Mouse (Mus musculus) layer of hippocampus, adult 2 months (tissue): ENCODE measurements at regions not wholly inside any gene's neighbourhood (a gene's known extent, or its start where the extent isn't known, plus 50 kb on each side); places are given as distances from the start of the nearest gene placed in this dataset.
A peak's percentile ranks its signal among the peaks of the same experiment; 100 is the strongest.

Source experiments
- DNase-seq, 2 experiments: peaks; one replicate each; pipeline ENCODE4 v3.0.0; 2022; ENCODE audit warnings: low spot score in 2 of 2
- H3K27ac ChIP-seq: fragments of 200-600 bp; 2 replicates; pipeline ENCODE4 v1.8.1; 2022
- H3K4me3 ChIP-seq: fragments of 200-600 bp; 2 replicates; pipeline ENCODE4 v1.8.1; 2022; ENCODE audit warnings: mild to moderate bottlenecking
- CTCF ChIP-seq: fragments of 200-600 bp; conservative IDR thresholded peaks from 2 replicates; pipeline ENCODE4 v1.8.1; 2022; ENCODE audit warnings: antibody characterized with exemption, mild to moderate bottlenecking, moderate library complexity

GRCm38 (mm10) chr2:137854494-137854893, 401.9 kb upstream of the Btbd3 start:
- Histone ChIP-seq H3K27ac (no peak overlapping the region), H3K4me3 (no peak overlapping the region)
- no peak for TF ChIP-seq CTCF
- no peak for DNase-seq

DNA sequence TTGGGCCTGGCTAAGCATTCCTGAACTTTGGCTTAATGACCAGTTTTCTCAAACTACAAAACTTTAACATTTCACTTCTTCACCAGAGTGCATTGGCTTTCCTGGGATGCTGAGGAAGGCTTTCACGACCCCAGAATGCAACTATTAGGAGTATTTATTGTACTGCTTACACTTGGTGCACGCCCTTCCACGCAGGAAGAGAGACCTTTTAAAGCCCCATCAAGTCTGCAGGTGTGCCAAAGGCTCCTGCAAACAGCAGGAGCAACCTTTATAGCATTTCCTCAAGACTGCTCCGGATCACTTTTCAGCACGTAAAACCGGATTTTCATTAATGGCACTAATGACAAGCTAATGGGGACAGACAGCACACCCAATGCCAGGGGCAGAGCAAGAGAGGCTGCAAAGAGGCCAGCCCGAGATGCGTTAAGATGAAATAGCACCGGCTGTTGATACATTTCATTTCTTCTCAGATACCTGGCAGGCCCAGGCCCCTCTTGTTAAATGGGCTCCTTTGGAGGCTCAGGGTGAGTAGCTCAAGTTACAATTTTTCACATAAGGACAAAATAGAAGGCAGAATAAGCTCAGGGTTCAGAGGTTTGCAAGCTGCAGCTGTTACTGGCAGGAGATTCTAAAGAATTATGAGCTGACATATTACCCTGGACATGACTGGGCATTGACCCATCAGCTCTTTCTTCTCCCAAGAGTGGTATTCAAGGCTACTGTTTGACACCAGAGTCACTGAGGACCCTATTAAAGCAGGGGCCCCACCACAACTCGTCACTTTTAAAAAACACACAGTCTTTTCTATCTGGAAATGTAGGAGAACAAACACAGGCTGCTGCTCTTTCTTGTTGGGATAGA, 402.7 kb upstream of the Btbd3 start:
- no peak overlapping the region for H3K4me3 ChIP-seq
- no peak for DNase-seq
- no peak for TF ChIP-seq CTCF
- no peak overlapping the region for H3K27ac ChIP-seq

- no peak overlapping the region for H3K27ac ChIP-seq
- TF ChIP-seq CTCF, result no peak
These were observed 408.5 kb upstream of the Btbd3 start for GRCm38 (mm10) chr2:137847901-137848300.

GRCm38 (mm10) chr2:137827814-137828374, 428.5 kb upstream of the Btbd3 start:
- DNase-seq, result no peak
- no peak overlapping the region for H3K4me3 ChIP-seq
- no peak overlapping the region for H3K27ac ChIP-seq
- no peak for TF ChIP-seq CTCF

More at GRCm38 (mm10) chr2:137847901-137848300, 408.5 kb upstream of the Btbd3 start:
- no peak overlapping the region for H3K4me3 ChIP-seq
- no peak for DNase-seq

DNA sequence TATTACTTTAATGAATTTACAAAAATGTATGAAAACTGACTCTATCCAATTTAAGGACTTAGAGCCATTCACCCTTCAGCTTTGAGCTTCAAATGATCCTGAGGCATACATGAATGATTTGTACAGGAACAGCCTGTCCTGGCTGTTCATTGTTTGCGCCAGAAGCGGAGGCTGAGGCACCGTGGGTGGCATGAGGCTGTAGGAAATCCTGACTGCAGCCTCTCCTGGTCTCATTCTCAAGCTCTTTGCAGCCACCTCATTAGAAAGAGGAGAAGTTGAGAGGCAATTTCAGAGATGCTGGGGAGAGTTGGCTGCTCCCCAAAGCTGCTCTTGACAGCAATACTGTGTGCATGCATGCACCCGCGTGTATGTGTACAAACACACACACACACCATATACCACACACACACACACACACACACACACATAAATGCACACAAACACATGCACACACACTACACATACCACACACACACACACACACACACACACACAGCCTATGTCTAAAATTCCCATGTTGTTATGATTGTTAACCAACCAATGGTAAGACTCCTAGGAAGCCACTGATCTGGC, 434.9 kb upstream of the Btbd3 start:
- H3K4me3 ChIP-seq, result no peak overlapping the region
- peak; percentile 33 to 43 for DNase-seq

DNA sequence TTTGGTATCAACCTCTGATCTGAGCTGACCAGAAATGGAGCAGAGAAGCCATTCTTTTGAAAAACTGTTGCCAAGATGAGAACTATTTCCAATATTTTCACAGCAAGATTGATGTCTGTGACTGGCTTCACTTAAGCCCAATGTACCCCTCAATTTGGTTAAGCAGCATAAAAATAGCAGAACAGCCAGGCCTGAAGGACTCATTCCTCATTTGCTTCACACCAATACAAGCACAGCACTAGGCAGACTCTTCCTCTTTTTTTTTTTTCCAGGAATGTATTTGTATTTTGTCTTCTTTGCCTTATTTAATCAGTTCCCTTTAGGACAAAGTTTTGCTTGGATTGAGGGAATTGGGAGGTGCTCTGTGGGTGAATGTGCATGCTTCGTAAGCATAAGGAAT, 441.4 kb upstream of the Btbd3 start:
- TF ChIP-seq CTCF, result no peak
- Histone ChIP-seq H3K27ac (no peak overlapping the region), H3K4me3 (no peak overlapping the region)
- no peak for DNase-seq

More for the DNA sequence above, 434.9 kb upstream of the Btbd3 start:
- TF ChIP-seq CTCF, result no peak
- H3K27ac ChIP-seq, result no peak overlapping the region

DNA sequence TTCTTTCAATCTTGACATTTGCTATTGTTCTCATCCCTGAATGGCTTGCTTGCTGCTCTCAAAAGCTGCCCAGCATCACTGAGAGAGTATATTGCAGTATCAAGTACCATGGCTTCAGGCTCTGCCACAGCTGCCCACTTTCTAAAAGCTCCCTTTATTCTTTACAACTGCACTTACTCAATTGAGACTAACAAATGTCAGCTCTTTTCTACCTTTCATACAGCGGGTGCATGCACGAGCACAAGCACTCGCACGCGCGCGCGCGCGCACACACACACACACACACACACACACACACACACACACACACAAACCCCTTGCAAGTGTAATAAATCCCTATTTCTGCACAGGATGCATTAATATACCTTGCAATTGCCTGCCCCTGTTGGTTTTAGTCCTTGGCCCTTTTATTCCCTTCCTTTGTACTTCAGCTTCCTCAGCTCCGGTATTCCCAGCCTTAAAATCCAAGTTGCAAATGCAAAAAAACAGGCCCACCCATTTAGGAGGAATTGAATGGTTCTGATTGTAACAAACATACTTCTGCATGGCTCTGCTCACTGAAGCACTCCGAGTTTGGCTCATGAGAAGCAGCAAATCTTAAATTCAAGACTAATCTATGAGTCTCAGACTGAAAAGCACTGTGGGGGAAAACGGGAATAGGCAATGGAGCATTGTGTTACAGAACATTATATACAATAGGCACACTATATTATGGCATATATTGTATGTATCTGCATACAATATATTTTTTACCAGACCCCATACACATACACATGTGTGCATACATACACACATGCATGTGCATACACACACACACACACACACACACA, 447.7 kb upstream of the Btbd3 start:
- TF ChIP-seq CTCF, result no peak
- H3K27ac ChIP-seq, result no peak overlapping the region
- no peak overlapping the region for H3K4me3 ChIP-seq
- DNase-seq, result no peak

- DNase-seq, result no peak
- no peak overlapping the region for H3K4me3 ChIP-seq
- no peak overlapping the region for H3K27ac ChIP-seq
- no peak for TF ChIP-seq CTCF
These were observed 448.6 kb upstream of the Btbd3 start for GRCm38 (mm10) chr2:137807594-137808295.

GRCm38 (mm10) chr2:137794841-137795240, 461.5 kb upstream of the Btbd3 start:
- H3K4me3 ChIP-seq, result no peak overlapping the region
- no peak for TF ChIP-seq CTCF
- H3K27ac ChIP-seq, result no peak overlapping the region
- no peak for DNase-seq

GRCm38 (mm10) chr2:137784091-137784490, 472.3 kb upstream of the Btbd3 start:
- no peak for DNase-seq
- H3K27ac ChIP-seq, result no peak overlapping the region
- no peak for TF ChIP-seq CTCF
- no peak overlapping the region for H3K4me3 ChIP-seq

DNA sequence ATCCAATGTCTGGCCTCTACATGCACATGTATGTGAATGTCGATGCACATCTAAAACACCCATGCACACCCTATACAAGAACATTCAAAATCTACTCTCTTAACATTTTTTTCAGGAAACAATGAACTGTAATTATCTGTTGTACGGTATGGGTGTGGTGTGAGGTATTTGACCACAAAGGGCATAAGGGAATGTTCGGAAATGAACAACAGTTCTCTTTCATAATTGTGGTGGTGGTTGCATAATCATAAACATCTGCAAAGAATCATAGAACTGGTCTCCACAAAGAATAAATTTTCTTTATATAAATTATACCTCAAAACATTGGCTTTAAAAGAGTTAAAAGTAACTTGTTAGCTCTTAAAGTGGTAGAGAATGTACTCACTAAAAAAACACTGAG, 478.9 kb upstream of the Btbd3 start:
- Histone ChIP-seq H3K27ac (no peak overlapping the region), H3K4me3 (no peak overlapping the region)
- TF ChIP-seq CTCF, result no peak
- DNase-seq, result no peak

DNA sequence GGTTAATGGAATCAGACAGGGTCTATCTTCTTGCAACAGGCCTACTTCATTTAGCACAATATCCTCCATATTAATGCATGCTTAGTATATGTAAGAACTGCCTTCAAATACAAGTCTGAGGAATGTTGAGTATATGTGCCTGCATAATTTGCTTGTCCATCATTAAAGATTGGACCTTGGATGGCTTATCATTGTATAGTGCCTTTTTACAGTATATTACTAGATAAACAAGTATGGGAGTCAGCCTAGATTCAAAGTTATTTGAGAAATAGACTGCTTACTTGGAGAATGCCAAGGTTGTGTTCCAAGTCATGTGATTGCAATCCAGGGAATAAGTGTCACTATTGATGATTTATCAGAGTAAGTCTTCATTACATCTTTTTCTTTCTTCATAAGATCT, 491.6 kb upstream of the Btbd3 start:
- H3K4me3 ChIP-seq, result no peak overlapping the region
- no peak for DNase-seq
- no peak for TF ChIP-seq CTCF
- H3K27ac ChIP-seq, result no peak overlapping the region
